Mouse (Mus musculus) lung, embryonic 15.5 days (tissue): ENCODE data around the gene Jsrp1. TPM values are rescaled to one million over a fixed set of nuclear protein-coding genes. Genes with fewer than 3 reads are reported as not detected.

Source experiments
- ATAC-seq: fragments of 200-750 bp; cut with Nextera tagmentation; 2 replicates; pipeline ENCODE4 v1.8.0; 2017; ENCODE audit warnings: moderate number of reproducible peaks, borderline replicate concordance; ENCODE audit not compliant: low FRiP score, low TSS enrichment; ENCODE audit errors: extremely low read depth
- H3K27ac ChIP-seq: fragments of 300-500 bp; sonication (generic); 2 replicates; pipeline ENCODE4 v1.5.1; 2015; ENCODE audit warnings: moderate library complexity, mild to moderate bottlenecking, inconsistent platforms
- H3K27me3 ChIP-seq: fragments of 300-500 bp; sonication (generic); 2 replicates; pipeline ENCODE4 v1.6.1; 2015; ENCODE audit warnings: inconsistent platforms
- H3K36me3 ChIP-seq: fragments of 300-500 bp; sonication (generic); 2 replicates; pipeline ENCODE4 v1.6.1; 2015; ENCODE audit warnings: inconsistent platforms
- H3K4me1 ChIP-seq: fragments of 300-500 bp; sonication (generic); 2 replicates; pipeline ENCODE4 v1.6.1; 2015; ENCODE audit warnings: inconsistent platforms
- H3K4me2 ChIP-seq: fragments of 300-500 bp; sonication (generic); 2 replicates; pipeline ENCODE4 v1.6.1; 2015; ENCODE audit warnings: inconsistent platforms, mild to moderate bottlenecking, moderate library complexity
- H3K4me3 ChIP-seq: fragments of 300-500 bp; sonication (generic); 2 replicates; pipeline ENCODE4 v1.5.1; 2015; ENCODE audit warnings: mild to moderate bottlenecking, inconsistent platforms
- H3K9ac ChIP-seq: fragments of 300-500 bp; sonication (generic); 2 replicates; pipeline ENCODE4 v1.6.1; 2015; ENCODE audit warnings: inconsistent platforms
- H3K9me3 ChIP-seq: fragments of 300-500 bp; sonication (generic); 2 replicates; pipeline ENCODE4 v1.6.1; 2016; ENCODE audit warnings: inconsistent platforms
- WGBS: fragments of 180-500 bp; shearing (Covaris S2); methylation state at CpG from one replicate; pipeline ENCODE4 v1.1.7; 2015; 5-methylcytosine and 5-hydroxymethylcytosine counted together
- polyA plus RNA-seq: library from polyadenylated mRNA; unstranded; fragments of >200 nt; fragmentation: Nextera tagmentation; extraction: Ambion mirVana; gene quantifications from 2 replicates; pipeline ENCODE4 v1.2.1, GENCODE M21; 2015

Jsrp1 gene
- polyA plus RNA-seq, 1 experiment from 2014 or later, result 0.74 TPM

- peak; percentile 63 for ATAC-seq
- 0% methylated on average over 55 of the region's 58 CpGs for WGBS
- Histone ChIP-seq H3K9ac (peak overlapping the region; percentile 58), H3K4me1 (peaks cover 36% of the 10 kb centered on the region), H3K27me3 (peaks cover 34% of the 10 kb centered on the region), H3K27ac (peak overlapping the region; percentile 71), H3K36me3 (peaks cover 27% of the 10 kb centered on the region), H3K9me3 (no peaks in the 10 kb centered on the region), H3K4me2 (peak overlapping the region; percentile 91), H3K4me3 (peak overlapping the region; percentile 42)
Observed at GRCm38 (mm10) chr10:80807057-80807627, 6.2 kb downstream of the Jsrp1 start.

- peak overlapping the region; percentile 91 for H3K4me2 ChIP-seq
- peaks cover 36% of the 10 kb centered on the region for H3K4me1 ChIP-seq
- H3K9me3 ChIP-seq, result no peaks in the 10 kb centered on the region
- ATAC-seq, result no peak
- WGBS, result 41% methylated on average over 34 of the region's 34 CpGs
- H3K36me3 ChIP-seq, result peaks cover 34% of the 10 kb centered on the region
- peak overlapping the region; percentile 71 for H3K27ac ChIP-seq
- peaks cover 32% of the 10 kb centered on the region for H3K27me3 ChIP-seq
- H3K4me3 ChIP-seq, result peak overlapping the region; percentile 42
- peak overlapping the region; percentile 58 for H3K9ac ChIP-seq
Observed at GRCm38 (mm10) chr10:80806341-80807056, 6.8 kb downstream of the Jsrp1 start.

GRCm38 (mm10) chr10:80805925-80806324 lies 7.4 kb downstream of the Jsrp1 start:
- Histone ChIP-seq H3K27me3 (peaks cover 32% of the 10 kb centered on the region), H3K4me2 (no peak overlapping the region), H3K4me3 (no peak overlapping the region), H3K27ac (no peak overlapping the region), H3K4me1 (peaks cover 36% of the 10 kb centered on the region), H3K9ac (no peak overlapping the region), H3K9me3 (no peaks in the 10 kb centered on the region), H3K36me3 (peaks cover 39% of the 10 kb centered on the region)
- ATAC-seq, result peak; percentile 9; the same call in 1 of the 2 replicates
- 9% methylated on average over 3 of the region's 3 CpGs for WGBS

GRCm38 (mm10) chr10:80805322-80805721 lies 8.0 kb downstream of the Jsrp1 start:
- no peak overlapping the region for H3K27ac ChIP-seq
- H3K36me3 ChIP-seq, result peaks cover 45% of the 10 kb centered on the region
- no peak overlapping the region for H3K9ac ChIP-seq
- peaks cover 32% of the 10 kb centered on the region for H3K27me3 ChIP-seq
- no peak for ATAC-seq
- WGBS, result 71% methylated on average over 5 of the region's 5 CpGs
- H3K9me3 ChIP-seq, result no peaks in the 10 kb centered on the region
- peaks cover 38% of the 10 kb centered on the region for H3K4me1 ChIP-seq
- no peak overlapping the region for H3K4me2 ChIP-seq
- no peak overlapping the region for H3K4me3 ChIP-seq

- no peak within 1 kb of the TSS for H3K9ac ChIP-seq
- ATAC-seq, result no peak
- H3K9me3 ChIP-seq, result no peaks in the 10 kb centered on the region
- no peak within 1 kb of the TSS for H3K4me3 ChIP-seq
- H3K27ac ChIP-seq, result no peak within 1 kb of the TSS
- H3K36me3 ChIP-seq, result peaks cover 45% of the 10 kb centered on the region
- H3K4me2 ChIP-seq, result no peak within 1 kb of the TSS
- 69% methylated on average over 6 of the region's 6 CpGs for WGBS
- peaks cover 28% of the 10 kb centered on the region for H3K27me3 ChIP-seq
- peaks cover 40% of the 10 kb centered on the region for H3K4me1 ChIP-seq
Observed at GRCm38 (mm10) chr10:80804916-80805315, 8.4 kb downstream of the Jsrp1 start, which contains the start of gene Amh. Gene Amh (plus strand): TSS chr10:80805243.

- H3K9ac ChIP-seq, result no peak overlapping the region
- peaks cover 23% of the 10 kb centered on the region; the same call in 1 of the 2 replicates for H3K27me3 ChIP-seq
- H3K27ac ChIP-seq, result no peak overlapping the region
- no peaks in the 10 kb centered on the region for H3K9me3 ChIP-seq
- H3K4me2 ChIP-seq, result no peak overlapping the region
- no peak for ATAC-seq
- H3K4me3 ChIP-seq, result no peak overlapping the region
- H3K36me3 ChIP-seq, result peaks cover 45% of the 10 kb centered on the region
- WGBS, result 94% methylated on average over 2 of the region's 2 CpGs
- peaks cover 43% of the 10 kb centered on the region for H3K4me1 ChIP-seq
Observed at GRCm38 (mm10) chr10:80804340-80804739, 9.0 kb downstream of the Jsrp1 start.

- Histone ChIP-seq H3K4me2 (no peak overlapping the region), H3K9me3 (no peaks in the 10 kb centered on the region), H3K4me1 (peaks cover 30% of the 10 kb centered on the region), H3K27ac (no peak overlapping the region), H3K4me3 (no peak overlapping the region), H3K36me3 (peaks cover 45% of the 10 kb centered on the region), H3K9ac (no peak overlapping the region), H3K27me3 (peaks cover 10% of the 10 kb centered on the region; the same call in 1 of the 2 replicates)
- ATAC-seq, result no peak
- WGBS, result 74% methylated on average over 3 of the region's 3 CpGs
Observed at GRCm38 (mm10) chr10:80802996-80803395, 10.3 kb downstream of the Jsrp1 start.

- no peak overlapping the region for H3K9ac ChIP-seq
- 82% methylated on average over 10 of the region's 10 CpGs for WGBS
- H3K27me3 ChIP-seq, result peaks cover 10% of the 10 kb centered on the region; the same call in 1 of the 2 replicates
- H3K9me3 ChIP-seq, result no peaks in the 10 kb centered on the region
- no peak for ATAC-seq
- no peak overlapping the region for H3K27ac ChIP-seq
- peaks cover 45% of the 10 kb centered on the region for H3K36me3 ChIP-seq
- no peak overlapping the region for H3K4me2 ChIP-seq
- peaks cover 25% of the 10 kb centered on the region for H3K4me1 ChIP-seq
- no peak overlapping the region for H3K4me3 ChIP-seq
Observed at GRCm38 (mm10) chr10:80802204-80802912, 10.9 kb downstream of the Jsrp1 start.

- under 1% methylated on average over 18 of the region's 18 CpGs for whole genome bisulfite sequencing
- peaks cover 26% of the 10 kb centered on the region for H3K4me1 ChIP-seq
- peaks cover 57% of the 10 kb centered on the region for H3K36me3 ChIP-seq
- peak overlapping the region; percentile 98 for H3K27ac ChIP-seq
- H3K27me3 ChIP-seq, result no peaks in the 10 kb centered on the region
- peak overlapping the region; percentile 98 for H3K9ac ChIP-seq
- ATAC-seq, result no peak
- H3K9me3 ChIP-seq, result no peaks in the 10 kb centered on the region
- H3K4me3 ChIP-seq, result peak overlapping the region; percentile 91
- H3K4me2 ChIP-seq, result peak overlapping the region; percentile 79
Observed at GRCm38 (mm10) chr10:80799070-80799566, 14.2 kb downstream of the Jsrp1 start.

GRCm38 (mm10) chr10:80798150-80799006 lies 14.9 kb downstream of the Jsrp1 start, which contains the start of the genes Sf3a2 and Plekhj1:
Gene Sf3a2 (plus strand): TSS chr10:80798198.
Gene Plekhj1 (minus strand): TSS chr10:80798626.
- Histone ChIP-seq H3K4me2 (peak within 1 kb of the TSS; percentile 79), H3K9me3 (no peaks in the 10 kb centered on the region), H3K27ac (peak within 1 kb of the TSS; percentile 98), H3K4me1 (peaks cover 26% of the 10 kb centered on the region), H3K36me3 (peaks cover 56% of the 10 kb centered on the region), H3K27me3 (no peaks in the 10 kb centered on the region), H3K4me3 (peak within 1 kb of the TSS; percentile 91), H3K9ac (peak within 1 kb of the TSS; percentile 98)
- WGBS, result under 1% methylated on average over 104 of the region's 104 CpGs
- ATAC-seq, result peak; percentile 92
